Mouse (Mus musculus): ENCODE measurements around the gene Rab35. TPM values are rescaled to one million over a fixed set of nuclear protein-coding genes. Genes with fewer than 3 reads are reported as not detected.

Rab35 gene
- polyA plus RNA-seq, 1 experiment from 2014 or later: 18.8 TPM

GRCm38 (mm10) chr5:115652681-115653575 lies 21.2 kb downstream of the Rab35 start:
- H3K27ac ChIP-seq: peak overlapping the region; percentile 83
- WGBS: 5% methylated on average over 35 of the region's 35 CpGs
- H3K36me3 ChIP-seq: peaks cover 7% of the 10 kb centered on the region; the same call in 1 of the 2 replicates
- H3K27me3 ChIP-seq (ENCODE audit: insufficient read depth, poor library complexity, severe bottlenecking): peaks cover 7% of the 10 kb centered on the region; the same call in 1 of the 2 replicates
- peak; percentile 100 for DNase-seq (ENCODE audit: low spot score)
- peaks cover 42% of the 10 kb centered on the region for H3K4me1 ChIP-seq
- H3K9me3 ChIP-seq: no peaks in the 10 kb centered on the region
- peak overlapping the region; percentile 60 for H3K4me3 ChIP-seq

GRCm38 (mm10) chr5:115653776-115654175 lies 22.1 kb downstream of the Rab35 start:
- H3K27me3 ChIP-seq (ENCODE audit: insufficient read depth, poor library complexity, severe bottlenecking): peaks cover 12% of the 10 kb centered on the region; the same call in 1 of the 2 replicates
- H3K36me3 ChIP-seq: no peaks in the 10 kb centered on the region
- no peak overlapping the region for H3K4me3 ChIP-seq
- peak overlapping the region; percentile 33; the same call in 1 of the 2 replicates for H3K27ac ChIP-seq
- peaks cover 42% of the 10 kb centered on the region for H3K4me1 ChIP-seq
- DNase-seq (ENCODE audit: low spot score): no peak
- WGBS: 86% methylated on average over 12 of the region's 12 CpGs
- no peaks in the 10 kb centered on the region for H3K9me3 ChIP-seq

GRCm38 (mm10) chr5:115656677-115657076 lies 25.0 kb downstream of the Rab35 start:
- no peak for DNase-seq (ENCODE audit: low spot score)
- WGBS: 73% methylated on average over 6 of the region's 6 CpGs
- H3K9me3 ChIP-seq: no peaks in the 10 kb centered on the region
- H3K4me3 ChIP-seq: no peak overlapping the region
- H3K27ac ChIP-seq: no peak overlapping the region
- H3K4me1 ChIP-seq: peaks cover 35% of the 10 kb centered on the region
- no peaks in the 10 kb centered on the region for H3K36me3 ChIP-seq
- peaks cover 23% of the 10 kb centered on the region for H3K27me3 ChIP-seq (ENCODE audit: insufficient read depth, poor library complexity, severe bottlenecking)

DNA sequence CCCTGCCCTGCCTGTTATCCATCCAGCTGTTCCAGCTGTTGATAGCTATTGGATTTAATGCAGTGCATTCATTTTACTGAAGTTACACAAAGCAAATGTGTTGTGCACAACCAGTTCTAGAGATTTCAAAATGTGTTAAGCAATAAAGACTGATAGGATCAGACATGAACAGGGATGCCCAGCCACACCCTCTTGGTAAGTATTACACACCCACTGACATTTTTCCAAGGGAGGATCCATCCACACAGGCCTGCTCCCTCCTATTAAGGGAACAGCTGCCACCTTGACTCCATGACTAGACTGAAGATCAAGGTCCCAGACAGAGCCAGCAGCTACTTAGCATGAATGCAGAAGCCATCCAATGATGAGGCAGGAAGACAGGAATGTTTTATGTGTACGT lies 25.5 kb downstream of the Rab35 start:
- H3K9me3 ChIP-seq: no peaks in the 10 kb centered on the region
- peaks cover 26% of the 10 kb centered on the region for H3K27me3 ChIP-seq (ENCODE audit: insufficient read depth, poor library complexity, severe bottlenecking)
- WGBS: 71% methylated on average over 1 of the region's 1 CpGs
- H3K36me3 ChIP-seq: no peaks in the 10 kb centered on the region
- H3K4me3 ChIP-seq: no peak overlapping the region
- H3K4me1 ChIP-seq: peaks cover 32% of the 10 kb centered on the region
- DNase-seq (ENCODE audit: low spot score): no peak
- H3K27ac ChIP-seq: no peak overlapping the region

DNA sequence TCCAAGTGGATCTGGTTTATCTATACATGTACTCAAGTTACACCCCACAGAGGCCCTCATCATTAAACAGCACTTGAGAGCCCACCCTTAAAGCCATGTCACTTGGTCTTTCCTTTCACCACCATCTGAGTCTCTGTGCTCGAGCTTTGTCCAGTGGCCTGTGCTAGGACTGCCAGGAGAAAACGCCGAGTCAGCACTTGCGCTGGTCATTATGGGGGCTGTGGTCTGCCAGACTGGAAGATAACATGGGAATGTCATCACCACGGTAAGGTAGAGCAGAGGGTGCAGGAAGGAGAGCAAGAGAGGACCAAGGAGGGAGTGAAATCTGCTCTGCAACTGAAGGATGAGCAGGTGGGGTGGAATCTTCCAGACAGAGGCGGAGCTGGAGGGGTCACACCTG lies 26.6 kb downstream of the Rab35 start:
- no peak for DNase-seq (ENCODE audit: low spot score)
- Histone ChIP-seq H3K27me3 (ENCODE audit: insufficient read depth, poor library complexity, severe bottlenecking) (peaks cover 26% of the 10 kb centered on the region), H3K4me1 (peaks cover 28% of the 10 kb centered on the region), H3K27ac (no peak overlapping the region), H3K9me3 (no peaks in the 10 kb centered on the region), H3K4me3 (no peak overlapping the region), H3K36me3 (no peaks in the 10 kb centered on the region)
- WGBS: 61% methylated on average over 6 of the region's 6 CpGs

- H3K27ac ChIP-seq: no peak overlapping the region; the same call in 1 of the 2 replicates
- no peak for DNase-seq (ENCODE audit: low spot score)
Measured at GRCm38 (mm10) chr5:115662658-115663057, 30.9 kb downstream of the Rab35 start.

DNA sequence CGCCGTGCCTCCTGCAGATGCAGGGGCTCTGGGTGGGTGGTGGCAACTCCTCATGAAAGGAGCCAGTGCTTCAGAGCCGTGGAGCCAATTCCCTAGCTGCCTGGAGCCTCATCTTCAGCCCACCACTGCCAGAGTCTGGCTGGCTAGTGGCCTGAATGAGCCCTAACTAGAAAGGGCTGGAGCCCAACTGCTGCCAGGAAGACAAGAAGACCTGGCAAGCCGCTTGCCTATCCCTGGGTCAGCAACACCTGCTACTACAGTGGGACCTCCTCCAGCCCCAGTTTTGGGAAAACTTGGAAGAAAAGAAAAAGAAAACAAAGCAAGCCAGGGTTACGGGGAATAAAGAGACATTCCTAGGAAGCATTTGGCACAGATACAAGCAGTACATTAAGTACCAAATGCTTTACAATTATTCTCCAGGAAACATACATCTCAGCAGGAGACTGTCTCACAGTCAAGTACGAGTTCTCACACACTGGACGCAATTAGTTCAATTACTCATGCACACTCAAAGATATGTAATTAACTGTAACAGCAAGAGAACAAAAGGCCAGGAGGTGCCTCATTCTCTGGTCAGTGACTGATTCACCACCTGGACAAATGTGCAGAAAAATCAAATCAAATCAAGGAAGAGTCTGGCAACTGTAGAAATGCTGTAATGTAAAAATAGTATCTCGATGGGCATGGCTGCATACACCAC lies 34.8 kb downstream of the Rab35 start:
- DNase-seq (ENCODE audit: low spot score): no peak
- Histone ChIP-seq H3K9me3 (no peaks in the 10 kb centered on the region), H3K4me3 (no peak overlapping the region), H3K27me3 (ENCODE audit: insufficient read depth, poor library complexity, severe bottlenecking) (peaks cover 36% of the 10 kb centered on the region), H3K27ac (no peak overlapping the region), H3K4me1 (peaks cover 33% of the 10 kb centered on the region), H3K36me3 (no peaks in the 10 kb centered on the region)
- 73% methylated on average over 8 of the region's 8 CpGs for WGBS

More at GRCm38 (mm10) chr5:115662658-115663057, 30.9 kb downstream of the Rab35 start:
- H3K4me1 ChIP-seq: peaks cover 24% of the 10 kb centered on the region
- peaks cover 27% of the 10 kb centered on the region for H3K27me3 ChIP-seq (ENCODE audit: insufficient read depth, poor library complexity, severe bottlenecking)
- peak overlapping the region; percentile 48 for H3K4me3 ChIP-seq
- WGBS: 37% methylated on average over 22 of the region's 22 CpGs
- H3K9me3 ChIP-seq: no peaks in the 10 kb centered on the region
- no peaks in the 10 kb centered on the region for H3K36me3 ChIP-seq

- H3K9me3 ChIP-seq: no peaks in the 10 kb centered on the region
- H3K4me3 ChIP-seq: no peak overlapping the region
- peak; percentile 70 for DNase-seq (ENCODE audit: low spot score)
- H3K36me3 ChIP-seq: no peaks in the 10 kb centered on the region
- H3K27ac ChIP-seq: peak overlapping the region; percentile 43; the same call in 1 of the 2 replicates
- H3K4me1 ChIP-seq: peaks cover 30% of the 10 kb centered on the region
- H3K27me3 ChIP-seq (ENCODE audit: insufficient read depth, poor library complexity, severe bottlenecking): peaks cover 38% of the 10 kb centered on the region; the same call in 1 of the 2 replicates
- WGBS: 68% methylated on average over 8 of the region's 8 CpGs
Measured at GRCm38 (mm10) chr5:115667210-115667609, 35.5 kb downstream of the Rab35 start.

DNA sequence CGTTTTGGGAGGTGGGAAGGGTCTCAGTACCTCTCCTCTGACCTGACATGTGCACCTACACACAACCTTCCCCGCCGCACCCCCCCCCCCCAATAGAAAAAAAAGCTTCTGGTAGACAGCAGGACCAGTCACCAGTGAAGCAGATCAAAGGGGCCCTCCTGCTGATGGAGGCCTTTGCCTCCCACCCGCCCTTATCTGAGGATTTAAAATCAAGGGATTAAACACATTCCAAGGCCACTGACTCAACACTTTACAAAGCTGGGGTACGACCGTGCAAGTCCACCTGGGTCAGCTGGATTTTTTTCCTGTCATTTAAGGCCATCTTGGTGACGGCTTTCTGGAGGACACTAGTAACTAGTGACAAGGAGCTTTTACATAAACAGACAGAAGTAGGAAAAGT lies 36.2 kb downstream of the Rab35 start:
- H3K27ac ChIP-seq: no peak overlapping the region
- H3K4me3 ChIP-seq: no peak overlapping the region
- no peaks in the 10 kb centered on the region for H3K36me3 ChIP-seq
- peaks cover 39% of the 10 kb centered on the region; the same call in 1 of the 2 replicates for H3K27me3 ChIP-seq (ENCODE audit: insufficient read depth, poor library complexity, severe bottlenecking)
- 7% methylated on average over 7 of the region's 7 CpGs for WGBS
- no peaks in the 10 kb centered on the region for H3K9me3 ChIP-seq
- DNase-seq (ENCODE audit: low spot score): peak; percentile 77
- H3K4me1 ChIP-seq: peaks cover 24% of the 10 kb centered on the region

GRCm38 (mm10) chr5:115668986-115669385 lies 37.3 kb downstream of the Rab35 start:
- 82% methylated on average over 12 of the region's 12 CpGs for WGBS
- Histone ChIP-seq H3K36me3 (no peaks in the 10 kb centered on the region), H3K4me1 (peaks cover 24% of the 10 kb centered on the region), H3K9me3 (no peaks in the 10 kb centered on the region), H3K27me3 (ENCODE audit: insufficient read depth, poor library complexity, severe bottlenecking) (peaks cover 39% of the 10 kb centered on the region; the same call in 1 of the 2 replicates), H3K27ac (no peak overlapping the region), H3K4me3 (no peak overlapping the region)
- DNase-seq (ENCODE audit: low spot score): peak; percentile 57

- DNase-seq (ENCODE audit: low spot score): peak; percentile 55
- Histone ChIP-seq H3K27me3 (ENCODE audit: insufficient read depth, poor library complexity, severe bottlenecking) (peaks cover 39% of the 10 kb centered on the region; the same call in 1 of the 2 replicates), H3K36me3 (no peaks in the 10 kb centered on the region), H3K4me1 (peaks cover 24% of the 10 kb centered on the region), H3K9me3 (no peaks in the 10 kb centered on the region), H3K4me3 (no peak overlapping the region), H3K27ac (no peak overlapping the region; the same call in 1 of the 2 replicates)
- 81% methylated on average over 11 of the region's 11 CpGs for WGBS
Measured at GRCm38 (mm10) chr5:115669974-115670373, 38.3 kb downstream of the Rab35 start.

DNA sequence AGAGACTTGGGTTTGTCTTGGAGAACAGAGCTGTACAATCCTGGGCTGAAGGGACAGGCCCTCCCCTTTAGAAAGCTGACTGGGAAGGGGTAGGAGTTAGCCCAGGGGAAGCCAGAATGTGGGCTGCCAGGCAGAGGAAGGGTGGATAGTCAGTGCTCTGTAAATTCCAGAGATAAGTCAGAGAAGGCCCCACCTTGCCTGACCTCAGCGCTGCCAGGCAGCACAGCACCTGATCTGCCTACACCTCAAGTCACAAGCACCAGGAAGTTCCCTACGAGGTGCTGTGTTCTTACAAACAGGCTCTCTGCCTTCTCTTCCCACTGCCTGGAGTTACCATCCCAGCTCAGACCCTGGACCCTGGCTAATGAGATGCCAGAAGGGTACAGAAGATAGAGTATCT lies 38.7 kb downstream of the Rab35 start:
- H3K27ac ChIP-seq: no peak overlapping the region
- H3K4me3 ChIP-seq: no peak overlapping the region
- DNase-seq (ENCODE audit: low spot score): peak; percentile 56
- peaks cover 24% of the 10 kb centered on the region for H3K4me1 ChIP-seq
- H3K36me3 ChIP-seq: no peaks in the 10 kb centered on the region
- H3K27me3 ChIP-seq (ENCODE audit: insufficient read depth, poor library complexity, severe bottlenecking): peaks cover 39% of the 10 kb centered on the region; the same call in 1 of the 2 replicates
- H3K9me3 ChIP-seq: no peaks in the 10 kb centered on the region
- WGBS: 40% methylated on average over 2 of the region's 2 CpGs

- H3K27ac ChIP-seq: no peak overlapping the region
- WGBS: 81% methylated on average over 8 of the region's 8 CpGs
- peaks cover 36% of the 10 kb centered on the region; the same call in 1 of the 2 replicates for H3K27me3 ChIP-seq (ENCODE audit: insufficient read depth, poor library complexity, severe bottlenecking)
- H3K4me1 ChIP-seq: peaks cover 22% of the 10 kb centered on the region
- H3K9me3 ChIP-seq: no peaks in the 10 kb centered on the region
- no peak overlapping the region for H3K4me3 ChIP-seq
- H3K36me3 ChIP-seq: no peaks in the 10 kb centered on the region
- DNase-seq (ENCODE audit: low spot score): no peak
Measured at GRCm38 (mm10) chr5:115671846-115672245, 40.1 kb downstream of the Rab35 start.

Data from heart, embryonic 10.5 days (tissue).